Mouse (Mus musculus) layer of hippocampus, adult 11-12 months (tissue): ENCODE measurements around the gene Olfr385.
"Not testable (repeated sequence)": the region's sequence is repeated elsewhere in the genome, so short reads cannot be mapped to it uniquely, and the experiment has no call there.

Experiments used
- DNase-seq: peaks from one replicate; pipeline ENCODE4 v3.0.0; 2022; ENCODE audit warnings: low spot score

The Olfr385 gene

GRCm38 (mm10) chr11:73592908-73593307 is at the start of gene Olfr385:
TSS of gene Olfr385 (minus strand) at chr11:73593008.
- no peak for DNase-seq

- no peak for DNase-seq
Observed at GRCm38 (mm10) chr11:73598294-73598693, 5.5 kb upstream of the Olfr385 start, which contains the start of gene Olfr384. TSS of gene Olfr384 (plus strand) at chr11:73598594.

GRCm38 (mm10) chr11:73583188-73583587 is 9.6 kb downstream of the Olfr385 start:
- not testable (repeated sequence) for DNase-seq

GRCm38 (mm10) chr11:73579871-73580270 is 12.9 kb downstream of the Olfr385 start:
- DNase-seq = no peak
